Mouse (Mus musculus): ENCODE results near the gene B3galnt1.

DNA sequence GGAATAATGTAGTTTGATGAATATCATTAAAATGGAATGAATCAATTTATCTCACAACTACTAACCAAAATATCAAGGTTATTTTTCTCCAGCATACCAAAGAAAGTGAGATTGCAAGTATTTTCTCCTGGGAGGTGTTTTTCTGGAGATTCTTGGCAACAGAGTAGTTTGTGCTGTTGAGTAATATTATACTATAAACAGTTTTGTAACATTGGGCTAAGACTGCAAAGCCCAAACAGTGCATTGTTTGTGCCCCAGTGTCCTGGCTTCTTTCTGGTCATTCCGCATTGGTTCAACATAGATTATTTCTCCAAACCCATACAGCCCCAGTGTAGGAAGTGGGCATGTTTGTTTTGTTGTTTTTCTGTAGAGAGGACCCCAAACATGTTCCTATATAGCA is 55.0 kb downstream of the B3galnt1 start:
- no peak for TF ChIP-seq CTCF (IDR thresholded peaks at IDR 0.05)
- no peak for TF ChIP-seq EP300 (IDR thresholded peaks at IDR 0.05)
